Mouse (Mus musculus) spleen, adult 2 months (tissue): Measurements from ENCODE around the gene P3h2. TPM values are rescaled to one million over a fixed set of nuclear protein-coding genes. Genes with fewer than 3 reads are reported as not detected.

ENCODE experiments used
- DNase-seq, 2 experiments: peaks; one replicate each; pipeline versions ENCODE4 v3.0.0 to v3.0.0-alpha.2; 2012 to 2021; ENCODE audit warnings: low spot score in 2 of 2, low read depth in 1 of 2
- H3K27ac ChIP-seq: fragments of 200-500 bp; 2 replicates; pipeline ENCODE4 v1.5.1; 2012; ENCODE audit warnings: low read length, inconsistent platforms; ENCODE audit not compliant: insufficient read depth
- H3K27me3 ChIP-seq: fragments of 200-500 bp; 2 replicates; pipeline ENCODE4 v1.6.1; 2012; ENCODE audit warnings: mild to moderate bottlenecking, moderate library complexity, low read length, inconsistent platforms; ENCODE audit not compliant: control insufficient read depth, insufficient read depth
- H3K36me3 ChIP-seq: fragments of 200-500 bp; 2 replicates; pipeline ENCODE4 v1.6.1; 2012; ENCODE audit warnings: mild to moderate bottlenecking, low read length, inconsistent platforms; ENCODE audit not compliant: control insufficient read depth, insufficient read depth
- H3K4me1 ChIP-seq: fragments of 200-500 bp; 2 replicates; pipeline ENCODE4 v1.6.1; 2011; ENCODE audit warnings: inconsistent platforms; ENCODE audit not compliant: control insufficient read depth, insufficient read depth, insufficient read length
- H3K4me3 ChIP-seq: fragments of 200-500 bp; 2 replicates; pipeline ENCODE4 v1.5.1; 2011; ENCODE audit warnings: mild to moderate bottlenecking, inconsistent platforms; ENCODE audit not compliant: insufficient read depth, insufficient read length; ENCODE audit errors: extremely low read depth
- CTCF ChIP-seq: fragments of 200-500 bp; IDR thresholded peaks from 2 replicates; pipeline ENCODE4 v1.5.1; 2011; ENCODE audit warnings: mild to moderate bottlenecking, inconsistent platforms; ENCODE audit not compliant: insufficient read depth, insufficient read length, insufficient replicate concordance; ENCODE audit errors: extremely low read depth
- POLR2A ChIP-seq: fragments of 200-500 bp; IDR thresholded peaks from 2 replicates; pipeline ENCODE4 v1.6.1; 2011; ENCODE audit warnings: low read depth, low read length, inconsistent platforms
- WGBS: fragments of 180-500 bp; shearing (Covaris S2); methylation state at CpG from one replicate; pipeline ENCODE4 v1.1.7; 2018; 5-methylcytosine and 5-hydroxymethylcytosine counted together
- polyA plus RNA-seq: library from polyadenylated mRNA; depleted of rRNA; stranded (reverse); fragments of >200 nt; gene quantifications from 2 replicates; pipeline ENCODE4 v1.2.3, GENCODE M21; 2012

P3h2 gene
- polyA plus RNA-seq, 1 experiment = 6.1 TPM

- peaks cover 10% of the 10 kb centered on the region; the same call in 1 of the 2 replicates for H3K4me1 ChIP-seq
- TF ChIP-seq CTCF (no peak), POLR2A (no peak)
- 90% methylated on average over 10 of the region's 10 CpGs for WGBS
- H3K27ac ChIP-seq = no peak overlapping the region
- no peaks in the 10 kb centered on the region for H3K36me3 ChIP-seq
- no peak overlapping the region for H3K4me3 ChIP-seq
- H3K27me3 ChIP-seq = no peaks in the 10 kb centered on the region
- DNase-seq = no peak
Measured at GRCm38 (mm10) chr16:25958213-25958612, 147.4 kb downstream of the P3h2 start.

GRCm38 (mm10) chr16:25956831-25957230 is 148.8 kb downstream of the P3h2 start:
- 93% methylated on average over 6 of the region's 6 CpGs for WGBS
- Histone ChIP-seq H3K27ac (no peak overlapping the region), H3K27me3 (no peaks in the 10 kb centered on the region), H3K36me3 (no peaks in the 10 kb centered on the region), H3K4me1 (peaks cover 10% of the 10 kb centered on the region; the same call in 1 of the 2 replicates), H3K4me3 (no peak overlapping the region)
- no peak for TF ChIP-seq CTCF
- DNase-seq = no peak

- Histone ChIP-seq H3K4me3 (no peak overlapping the region), H3K27ac (no peak overlapping the region), H3K27me3 (no peaks in the 10 kb centered on the region), H3K36me3 (no peaks in the 10 kb centered on the region), H3K4me1 (peaks cover 8% of the 10 kb centered on the region; the same call in 1 of the 2 replicates)
- no peak for DNase-seq
- 88% methylated on average over 3 of the region's 3 CpGs for WGBS
- no peak for TF ChIP-seq CTCF
- no peak for TF ChIP-seq POLR2A
Measured at GRCm38 (mm10) chr16:25954614-25955013, 151.0 kb downstream of the P3h2 start.

- H3K4me3 ChIP-seq = no peak overlapping the region
- no peak overlapping the region for H3K27ac ChIP-seq
- H3K27me3 ChIP-seq = no peaks in the 10 kb centered on the region
- 0 out of 2 replicates have a peak, but pooled peaks cover 3% of the 10 kb centered on the region for H3K4me1 ChIP-seq
- WGBS = 68% methylated on average over 5 of the region's 5 CpGs
- DNase-seq = no peak
- TF ChIP-seq CTCF (no peak), POLR2A (no peak)
- H3K36me3 ChIP-seq = no peaks in the 10 kb centered on the region
Measured at GRCm38 (mm10) chr16:25953359-25953758, 152.2 kb downstream of the P3h2 start.

- Histone ChIP-seq H3K27ac (no peak overlapping the region), H3K27me3 (no peaks in the 10 kb centered on the region), H3K36me3 (no peaks in the 10 kb centered on the region), H3K4me1 (no peaks in the 10 kb centered on the region), H3K4me3 (no peak overlapping the region)
- TF ChIP-seq CTCF (no peak), POLR2A (no peak)
- 48% methylated on average over 2 of the region's 2 CpGs for WGBS
- no peak for DNase-seq
Measured at GRCm38 (mm10) chr16:25952005-25952404, 153.6 kb downstream of the P3h2 start.

GRCm38 (mm10) chr16:25948067-25948466 is 157.5 kb downstream of the P3h2 start:
- WGBS = 10% methylated on average over 1 of the region's 1 CpGs
- no peak for DNase-seq
- Histone ChIP-seq H3K27ac (no peak overlapping the region), H3K36me3 (no peaks in the 10 kb centered on the region), H3K4me1 (no peaks in the 10 kb centered on the region), H3K4me3 (no peak overlapping the region), H3K27me3 (no peaks in the 10 kb centered on the region)
- no peak for TF ChIP-seq CTCF
- no peak for TF ChIP-seq POLR2A

- Histone ChIP-seq H3K36me3 (no peaks in the 10 kb centered on the region), H3K27ac (no peak overlapping the region), H3K27me3 (no peaks in the 10 kb centered on the region), H3K4me1 (no peaks in the 10 kb centered on the region), H3K4me3 (no peak overlapping the region)
- WGBS = 72% methylated on average over 12 of the region's 12 CpGs
- TF ChIP-seq POLR2A (no peak), CTCF (no peak)
- DNase-seq = no peak
Measured at GRCm38 (mm10) chr16:25945151-25945955, 160.2 kb downstream of the P3h2 start.

- H3K27me3 ChIP-seq = no peaks in the 10 kb centered on the region
- no peak overlapping the region for H3K27ac ChIP-seq
- WGBS = 73% methylated on average over 4 of the region's 4 CpGs
- no peak for DNase-seq
- H3K36me3 ChIP-seq = no peaks in the 10 kb centered on the region
- H3K4me3 ChIP-seq = no peak overlapping the region
- H3K4me1 ChIP-seq = no peaks in the 10 kb centered on the region
- TF ChIP-seq CTCF (no peak), POLR2A (no peak)
Measured at GRCm38 (mm10) chr16:25942261-25942660, 163.3 kb downstream of the P3h2 start.
